Mouse (Mus musculus) heart, adult 2 months (tissue): Measurements from ENCODE around the gene Fndc7. TPM values are rescaled to one million over a fixed set of nuclear protein-coding genes. Genes with fewer than 3 reads are reported as not detected.
"Not testable (repeated sequence)": the region's sequence is repeated elsewhere in the genome, so short reads cannot be mapped to it uniquely, and the experiment has no call there.

Experiments
- DNase-seq, 2 experiments: peaks; one replicate each; pipeline ENCODE4 v3.0.0; 2021
- H3K27ac ChIP-seq: fragments of 200-600 bp; 2 replicates; pipeline ENCODE4 v1.8.1; 2022
- H3K27me3 ChIP-seq: fragments of 200-500 bp; 2 replicates; pipeline ENCODE4 v1.6.1; 2012; ENCODE audit warnings: mild to moderate bottlenecking, low read length, inconsistent platforms, mixed read lengths; ENCODE audit not compliant: control insufficient read depth, insufficient read depth
- H3K36me3 ChIP-seq: fragments of 200-500 bp; 2 replicates; pipeline ENCODE4 v1.6.1; 2012; ENCODE audit warnings: low read length, inconsistent platforms; ENCODE audit not compliant: control insufficient read depth, insufficient read depth
- H3K4me1 ChIP-seq: fragments of 200-500 bp; 2 replicates; pipeline ENCODE4 v1.6.1; 2011; ENCODE audit warnings: low read length; ENCODE audit not compliant: control insufficient read depth, insufficient read depth
- H3K4me3 ChIP-seq: fragments of 200-600 bp; 2 replicates; pipeline ENCODE4 v1.8.1; 2022
- H3K79me2 ChIP-seq: fragments of 200-500 bp; replicated peaks from 2 replicates; pipeline ENCODE4 v1.6.1; 2012; ENCODE audit warnings: mild to moderate bottlenecking, inconsistent platforms, low read length, moderate library complexity, mixed read lengths; ENCODE audit not compliant: control insufficient read depth, insufficient read depth
- H3K9ac ChIP-seq: fragments of 200-500 bp; 2 replicates; pipeline ENCODE4 v1.6.1; 2012; ENCODE audit warnings: low read depth, mild to moderate bottlenecking, control low read depth, inconsistent platforms, low read length, mixed read lengths
- CTCF ChIP-seq: fragments of 200-600 bp; IDR thresholded peaks from 2 replicates; pipeline ENCODE4 v1.8.1; 2022; ENCODE audit warnings: antibody characterized with exemption, mild to moderate bottlenecking, moderate library complexity
- EP300 ChIP-seq: fragments of 200-500 bp; IDR thresholded peaks from 2 replicates; pipeline ENCODE4 v1.6.1; 2011; ENCODE audit warnings: low read depth, low read length, control low read depth; ENCODE audit not compliant: insufficient read depth
- POLR2A ChIP-seq: fragments of 200-500 bp; IDR thresholded peaks from 2 replicates; pipeline ENCODE4 v1.6.1; 2011; ENCODE audit warnings: mild to moderate bottlenecking, low read depth, low read length, control low read depth; ENCODE audit not compliant: insufficient read depth
- WGBS: fragments of 180-500 bp; shearing (Covaris S2); methylation state at CpG from one replicate; pipeline ENCODE4 v1.1.7; 2018; 5-methylcytosine and 5-hydroxymethylcytosine counted together
- intact Hi-C: fragments of 180-260 bp; cut with DNase I; formaldehyde crosslinking; loops from one replicate; pipeline ENCODE4 v1.15.1; 2025
- polyA plus RNA-seq: library from polyadenylated mRNA; depleted of rRNA; stranded (reverse); fragments of >200 nt; gene quantifications from 2 replicates; pipeline ENCODE4 v1.2.3, GENCODE M21; 2012
- total RNA-seq, 2 experiments: library from RNA; stranded (reverse); gene quantifications; 2 replicates each; pipeline ENCODE4 v1.2.3; 2021

Gene Fndc7
- total and polyA plus RNA-seq, 3 experiments: 0.08 to 0.27 (median 0.16) TPM

DNA sequence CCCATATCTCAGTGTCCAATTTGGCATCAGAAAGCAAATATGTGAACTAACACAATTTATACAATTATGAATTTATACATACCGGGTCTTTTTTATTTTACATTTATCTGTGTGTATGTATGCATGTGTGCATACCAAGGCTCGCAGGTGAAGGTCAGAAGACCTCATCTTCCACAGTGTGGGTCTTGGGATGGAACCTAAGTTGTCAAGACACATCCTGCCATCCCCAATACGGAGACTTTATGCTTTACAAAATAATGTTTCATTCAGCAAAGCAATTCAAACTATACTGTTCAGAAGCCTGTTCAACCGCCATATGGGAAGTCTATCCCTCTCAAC, 49.1 kb downstream of the Fndc7 start:
- H3K27ac ChIP-seq: no peak overlapping the region
- H3K4me1 ChIP-seq: peaks cover 3% of the 10 kb centered on the region
- intact Hi-C loops: loop anchor here (1.0 to 5.0 kb wide), 2 partner anchors 70 to 222 kb away; no protein-coding TSS in a partner anchor
- DNase-seq: no peak
- H3K27me3 ChIP-seq: no peaks in the 10 kb centered on the region
- whole genome bisulfite sequencing: 59% methylated on average over 4 of the region's 4 CpGs
- peaks cover 22% of the 10 kb centered on the region for H3K36me3 ChIP-seq
- TF ChIP-seq POLR2A (no peak), CTCF (no peak), EP300 (no peak)
- peaks cover 4% of the 10 kb centered on the region for H3K79me2 ChIP-seq
- H3K9ac ChIP-seq: no peak overlapping the region
- no peak overlapping the region for H3K4me3 ChIP-seq

DNA sequence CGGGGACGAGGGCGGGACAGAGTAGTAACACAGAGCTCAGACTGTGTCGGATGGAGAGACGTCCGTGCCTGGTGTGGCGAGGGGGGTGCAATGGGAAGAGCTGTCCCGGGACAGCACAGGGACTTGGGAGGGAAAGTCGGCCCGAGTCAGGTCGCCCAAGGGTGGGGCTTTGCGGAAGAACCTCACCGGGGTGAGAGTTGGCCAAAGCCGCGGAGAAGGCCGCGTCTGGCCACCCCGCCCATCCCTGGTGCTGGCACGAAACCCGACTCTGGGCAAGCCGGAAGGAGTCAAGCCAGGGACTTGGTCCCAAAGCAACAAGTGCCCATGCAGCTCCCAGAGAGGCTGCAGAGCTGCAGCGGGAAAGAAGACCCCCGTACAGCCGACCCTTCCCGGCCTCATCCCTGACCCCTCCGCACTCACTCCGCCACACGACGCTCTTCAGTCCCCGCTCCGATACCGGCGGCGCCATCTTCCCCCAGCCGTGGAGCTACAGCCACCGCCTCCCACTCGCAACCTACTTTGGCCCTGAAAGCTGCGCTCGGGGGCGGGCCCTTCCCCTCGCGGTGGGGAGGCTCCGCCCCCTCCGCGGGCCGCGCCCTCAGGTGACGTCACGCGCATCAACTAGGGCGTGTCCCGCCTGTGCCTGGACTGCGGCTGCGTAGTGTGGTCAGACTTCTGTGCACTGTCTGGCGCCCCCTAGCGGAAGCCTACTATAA, 49.6 kb downstream of the Fndc7 start, which contains the start of gene Stxbp3:
Gene Stxbp3, minus strand, starts transcription at position 527 of the 716 bp plus-strand sequence.
- WGBS: under 1% methylated on average over 56 of the region's 56 CpGs
- peaks cover 22% of the 10 kb centered on the region for H3K36me3 ChIP-seq
- intact Hi-C loops: loop anchor here (5.0 to 10.0 kb wide), 2 partner anchors 222 to 275 kb away; partner anchors contain the start of gene Tmem167b
- H3K27ac ChIP-seq: peak within 1 kb of the TSS; percentile 92
- peaks cover 4% of the 10 kb centered on the region for H3K79me2 ChIP-seq
- H3K4me1 ChIP-seq: peaks cover 3% of the 10 kb centered on the region
- peak; percentile 99 to 100 for DNase-seq
- no peaks in the 10 kb centered on the region for H3K27me3 ChIP-seq
- peak within 1 kb of the TSS; percentile 72 for H3K4me3 ChIP-seq
- 0 out of 2 replicates have a peak, but pooled peaks have one; percentile 50 for TF ChIP-seq EP300
- TF ChIP-seq CTCF: peak; percentile 99; the same call in 1 of the 2 replicates
- peak; percentile 88 for TF ChIP-seq POLR2A
- peak within 1 kb of the TSS; percentile 89 for H3K9ac ChIP-seq

DNA sequence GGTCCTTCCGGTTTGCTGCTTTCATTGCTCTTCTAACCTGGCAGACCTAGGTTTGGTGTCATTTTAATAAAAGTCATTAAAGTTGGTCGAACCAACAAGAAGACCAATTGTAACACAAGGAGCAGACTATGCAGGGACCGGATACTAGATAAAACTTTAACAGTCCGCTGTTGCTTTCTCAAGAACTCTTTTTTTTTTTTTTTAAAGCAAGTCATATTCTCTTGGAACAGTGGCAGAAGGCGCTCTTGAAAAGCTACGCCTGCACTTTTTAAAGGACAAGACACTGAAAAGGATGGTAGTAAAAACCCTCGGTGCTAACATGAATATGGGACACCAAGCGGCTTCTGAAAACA, 50.2 kb downstream of the Fndc7 start:
- DNase-seq: no peak
- Histone ChIP-seq H3K9ac (peak overlapping the region; percentile 89), H3K4me1 (peaks cover 3% of the 10 kb centered on the region), H3K27ac (peak overlapping the region; percentile 92), H3K4me3 (peak overlapping the region; percentile 72), H3K27me3 (no peaks in the 10 kb centered on the region), H3K36me3 (peaks cover 22% of the 10 kb centered on the region), H3K79me2 (peaks cover 4% of the 10 kb centered on the region)
- TF ChIP-seq CTCF: no peak
- TF ChIP-seq EP300: no peak
- TF ChIP-seq POLR2A: no peak
- intact Hi-C loops: loop anchor here (10.0 kb wide), 1 partner anchor 275 kb away; the partner anchor contains the start of gene Tmem167b
- 0% methylated on average over 8 of the region's 8 CpGs for WGBS

DNA sequence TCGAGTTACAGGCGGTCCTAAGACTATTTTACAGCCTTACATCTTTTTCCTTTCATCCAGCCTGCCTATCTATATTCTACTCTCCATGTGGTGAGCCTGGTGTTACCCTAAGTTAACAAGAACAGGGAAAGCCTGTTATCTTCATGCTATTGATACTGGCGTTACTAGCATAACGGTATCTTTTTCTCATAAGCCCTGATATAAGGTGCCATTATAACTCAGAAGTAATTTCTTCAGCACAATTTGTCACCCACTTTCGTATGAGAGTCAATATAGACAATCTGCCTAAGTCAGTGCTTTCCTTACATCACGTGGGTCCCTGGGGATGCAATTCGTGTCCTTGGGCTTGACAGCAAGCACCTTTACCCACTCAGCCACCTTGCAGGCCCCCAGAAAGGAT, 50.8 kb downstream of the Fndc7 start:
- WGBS: 53% methylated on average over 7 of the region's 7 CpGs
- no peaks in the 10 kb centered on the region for H3K27me3 ChIP-seq
- H3K36me3 ChIP-seq: peaks cover 22% of the 10 kb centered on the region
- TF ChIP-seq EP300 (no peak), POLR2A (no peak), CTCF (no peak)
- peak overlapping the region; percentile 72 for H3K4me3 ChIP-seq
- peaks cover 6% of the 10 kb centered on the region for H3K79me2 ChIP-seq
- no peak overlapping the region for H3K9ac ChIP-seq
- intact Hi-C loops: loop anchor here (10.0 kb wide), 1 partner anchor 274 kb away; the partner anchor contains the start of gene Tmem167b
- peaks cover 3% of the 10 kb centered on the region for H3K4me1 ChIP-seq
- DNase-seq: no peak
- peak overlapping the region; percentile 92 for H3K27ac ChIP-seq

DNA sequence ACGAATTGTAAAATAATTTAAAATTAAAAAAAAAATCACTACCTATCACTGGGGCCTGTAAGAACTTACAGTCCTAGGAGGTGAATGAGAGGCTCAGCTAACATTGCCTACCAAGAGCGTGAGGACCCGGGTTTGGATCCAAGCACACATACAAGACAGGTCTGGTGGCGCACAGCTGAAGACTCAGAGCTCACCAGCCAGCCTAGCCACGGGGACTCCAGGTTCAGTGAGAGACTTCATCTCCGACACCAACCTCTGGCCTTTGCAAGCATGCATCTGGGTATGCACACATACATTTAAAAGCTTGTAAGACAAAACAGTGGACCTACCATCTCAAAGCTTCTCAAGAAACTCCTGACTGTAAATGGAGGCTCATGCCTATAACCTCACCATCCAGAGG, 52.9 kb downstream of the Fndc7 start:
- Histone ChIP-seq H3K4me1 (peaks cover 3% of the 10 kb centered on the region), H3K27me3 (no peaks in the 10 kb centered on the region), H3K79me2 (peaks cover 10% of the 10 kb centered on the region), H3K36me3 (peaks cover 22% of the 10 kb centered on the region), H3K27ac (no peak overlapping the region), H3K9ac (no peak overlapping the region), H3K4me3 (no peak overlapping the region)
- DNase-seq: no peak
- intact Hi-C loops: loop anchor here (10.0 kb wide), 1 partner anchor 272 kb away; the partner anchor contains the start of gene Tmem167b
- WGBS: 94% methylated on average over 6 of the region's 6 CpGs
- no peak for TF ChIP-seq CTCF
- TF ChIP-seq POLR2A: no peak
- TF ChIP-seq EP300: no peak

DNA sequence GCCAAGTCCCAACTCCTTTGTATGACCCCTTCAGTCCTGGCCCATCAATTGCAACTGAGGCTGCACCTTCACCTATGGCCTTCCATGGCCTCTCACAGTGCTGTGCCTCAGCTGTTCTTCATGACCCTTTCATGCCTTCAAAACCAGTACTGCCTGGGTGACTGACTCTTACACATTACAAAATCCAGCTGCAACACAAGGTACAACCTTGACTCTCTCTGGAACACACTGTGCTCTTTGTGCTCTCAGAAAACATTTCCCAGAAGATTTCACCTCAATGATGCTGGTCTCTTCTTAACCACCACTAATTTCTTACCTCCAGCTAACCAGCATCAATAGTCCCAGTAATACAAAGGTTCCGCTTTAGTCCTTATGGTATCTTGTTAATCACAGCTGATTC, 56.1 kb downstream of the Fndc7 start:
- Histone ChIP-seq H3K79me2 (peaks cover 15% of the 10 kb centered on the region), H3K36me3 (peaks cover 17% of the 10 kb centered on the region)
- not testable (repeated sequence) for H3K27me3 ChIP-seq, H3K9ac ChIP-seq, DNase-seq, H3K27ac ChIP-seq, H3K4me3 ChIP-seq, H3K4me1 ChIP-seq
- WGBS: 98% methylated on average over 1 of the region's 1 CpGs
- intact Hi-C loops: loop anchor here (10.0 kb wide), 1 partner anchor 269 kb away; the partner anchor contains the start of gene Tmem167b
